Mouse (Mus musculus) embryonic facial prominence, embryonic 11.5 days (tissue): ENCODE measurements at regions not wholly inside any gene's neighbourhood (a gene's known extent, or its start where the extent isn't known, plus 50 kb on each side); places are given as distances from the start of the nearest gene placed in this dataset.

ENCODE experiments used
- ATAC-seq: fragments of 200-750 bp; cut with Nextera tagmentation; replicated peaks from 2 replicates; pipeline ENCODE4 v1.8.0; 2017; ENCODE audit warnings: low read depth; ENCODE audit not compliant: insufficient number of reproducible peaks, low FRiP score, low TSS enrichment
- DNase-seq: peaks from one replicate; pipeline ENCODE4 v3.0.0-alpha.2; 2015; ENCODE audit warnings: low spot score
- H3K27ac ChIP-seq: fragments of 300-500 bp; sonication (generic); replicated peaks from 2 replicates; pipeline ENCODE4 v1.5.1; 2014; ENCODE audit warnings: mild to moderate bottlenecking, low read depth, low read length, control low read depth
- H3K27me3 ChIP-seq: fragments of 300-500 bp; sonication (generic); 2 replicates; pipeline ENCODE4 v1.6.1; 2014; ENCODE audit warnings: mild to moderate bottlenecking, low read length, moderate library complexity, mixed read lengths; ENCODE audit not compliant: control insufficient read depth, insufficient read depth
- H3K36me3 ChIP-seq: fragments of 300-500 bp; sonication (generic); replicated peaks from 2 replicates; pipeline ENCODE4 v1.6.1; 2014; ENCODE audit warnings: low read depth, mild to moderate bottlenecking, low read length, moderate library complexity, mixed read lengths; ENCODE audit not compliant: control insufficient read depth, insufficient read depth
- H3K4me1 ChIP-seq: fragments of 300-500 bp; sonication (generic); 2 replicates; pipeline ENCODE4 v1.6.1; 2014; ENCODE audit warnings: low read length, mixed read lengths; ENCODE audit not compliant: control insufficient read depth, insufficient read depth
- H3K4me2 ChIP-seq: fragments of 300-500 bp; sonication (generic); 2 replicates; pipeline ENCODE4 v1.6.1; 2014; ENCODE audit warnings: low read depth, mild to moderate bottlenecking, control low read depth, low read length, moderate library complexity
- H3K4me3 ChIP-seq: fragments of 300-500 bp; sonication (generic); 2 replicates; pipeline ENCODE4 v1.5.1; 2014; ENCODE audit warnings: low read depth, low read length, control low read depth
- H3K9ac ChIP-seq: fragments of 300-500 bp; sonication (generic); replicated peaks from 2 replicates; pipeline ENCODE4 v1.6.1; 2014; ENCODE audit warnings: mild to moderate bottlenecking, control low read depth, low read length
- H3K9me3 ChIP-seq: fragments of 300-500 bp; sonication (generic); replicated peaks from 2 replicates; pipeline ENCODE4 v1.6.1; 2016; ENCODE audit warnings: mild to moderate bottlenecking, low read length, inconsistent platforms, mixed read lengths; ENCODE audit not compliant: control insufficient read depth
- WGBS: fragments of 180-500 bp; shearing (Covaris S2); extraction: QIAGEN DNeasy Blood & Tissue Kit; methylation state at CpG from one replicate; pipeline ENCODE4 v1.1.7; 2014; 5-methylcytosine and 5-hydroxymethylcytosine counted together

DNA sequence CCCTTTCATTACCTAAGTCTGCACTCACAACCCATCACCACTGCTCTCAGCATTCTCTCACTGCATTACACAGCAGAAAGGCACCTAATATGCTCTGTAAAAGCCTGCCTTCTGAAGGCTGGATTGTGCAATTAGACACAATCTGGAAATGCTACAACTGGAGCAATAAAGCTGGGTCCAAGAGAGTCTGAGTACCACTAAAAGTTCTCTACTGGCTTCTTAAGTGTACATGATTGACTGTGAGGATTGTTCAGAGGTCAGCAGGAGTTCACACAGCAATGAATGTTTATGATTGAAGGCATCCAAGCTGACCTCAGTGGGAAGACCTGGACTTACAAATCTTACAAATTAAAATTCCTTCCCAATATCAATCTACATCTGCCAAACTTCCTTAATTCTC, 395.8 kb upstream of the Slc5a7 start:
- no peaks in the 10 kb centered on the region for H3K27me3 ChIP-seq
- H3K36me3 ChIP-seq, result no peaks in the 10 kb centered on the region
- H3K4me1 ChIP-seq, result no peaks in the 10 kb centered on the region
- H3K4me2 ChIP-seq, result no peak overlapping the region
- no peak overlapping the region for H3K27ac ChIP-seq
- no peak overlapping the region for H3K4me3 ChIP-seq
- no peak overlapping the region for H3K9ac ChIP-seq
- H3K9me3 ChIP-seq, result no peaks in the 10 kb centered on the region
- DNase-seq (no peak), ATAC-seq (no peak)

- Histone ChIP-seq H3K4me1 (no peaks in the 10 kb centered on the region), H3K27me3 (no peaks in the 10 kb centered on the region), H3K4me2 (no peak overlapping the region), H3K36me3 (no peaks in the 10 kb centered on the region), H3K9ac (no peak overlapping the region), H3K27ac (no peak overlapping the region), H3K9me3 (no peaks in the 10 kb centered on the region), H3K4me3 (no peak overlapping the region)
- DNase-seq (no peak), ATAC-seq (no peak)
- WGBS, result 68% methylated on average over 2 of the region's 2 CpGs
These were observed 386.6 kb upstream of the Slc5a7 start for GRCm38 (mm10) chr17:54685143-54686040.

DNA sequence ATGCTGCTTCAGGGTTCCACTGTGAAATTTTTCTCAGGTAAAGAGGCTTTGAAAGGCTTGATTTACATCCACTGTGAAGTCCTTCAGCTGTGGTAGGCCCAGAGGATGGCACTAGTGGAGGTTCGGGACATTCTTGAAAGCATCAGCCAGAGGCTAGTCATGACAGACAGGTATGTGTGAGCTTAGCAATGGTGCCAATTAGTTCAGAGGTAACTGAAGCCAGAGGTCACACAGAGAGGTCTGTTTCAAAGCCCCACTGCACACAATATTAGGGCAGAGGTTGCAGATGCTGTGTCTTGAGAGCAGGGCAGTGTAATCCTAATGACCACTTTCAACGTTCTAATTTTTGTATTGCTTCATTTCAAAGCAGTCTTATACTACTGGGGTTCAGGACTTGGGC, 379.3 kb upstream of the Slc5a7 start:
- H3K27me3 ChIP-seq, result no peaks in the 10 kb centered on the region
- WGBS, result 40% methylated on average over 2 of the region's 2 CpGs
- H3K9ac ChIP-seq, result no peak overlapping the region
- H3K36me3 ChIP-seq, result no peaks in the 10 kb centered on the region
- no peak overlapping the region for H3K4me3 ChIP-seq
- ATAC-seq, result no peak
- H3K4me2 ChIP-seq, result no peak overlapping the region
- no peak for DNase-seq
- H3K27ac ChIP-seq, result no peak overlapping the region
- no peaks in the 10 kb centered on the region for H3K4me1 ChIP-seq
- no peaks in the 10 kb centered on the region for H3K9me3 ChIP-seq

DNA sequence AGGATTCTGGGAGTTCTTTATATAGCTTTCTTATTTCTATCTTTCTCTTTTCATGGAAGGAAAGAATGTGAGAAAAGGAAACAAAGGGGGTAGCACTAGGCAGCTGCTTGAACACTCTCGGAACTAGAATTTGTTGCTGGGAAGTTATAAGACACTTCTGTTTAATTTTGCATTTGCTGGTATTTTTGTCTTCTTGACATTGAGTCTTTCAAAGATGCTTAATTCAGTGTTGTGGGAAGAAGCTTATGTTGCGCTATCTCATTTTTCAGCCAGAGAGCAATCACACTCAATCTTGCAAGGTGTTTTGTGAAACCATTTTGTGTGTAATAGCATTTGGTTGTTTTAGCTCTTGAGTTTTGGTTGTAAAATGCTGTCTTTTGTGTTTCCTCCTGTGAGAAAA, 370.7 kb upstream of the Slc5a7 start:
- no peak for ATAC-seq
- Histone ChIP-seq H3K4me1 (no peaks in the 10 kb centered on the region), H3K9me3 (no peaks in the 10 kb centered on the region), H3K4me2 (no peak overlapping the region), H3K4me3 (no peak overlapping the region), H3K9ac (no peak overlapping the region), H3K27me3 (no peaks in the 10 kb centered on the region), H3K36me3 (no peaks in the 10 kb centered on the region), H3K27ac (no peak overlapping the region)
- no peak for DNase-seq
- 87% methylated on average over 2 of the region's 2 CpGs for WGBS

DNA sequence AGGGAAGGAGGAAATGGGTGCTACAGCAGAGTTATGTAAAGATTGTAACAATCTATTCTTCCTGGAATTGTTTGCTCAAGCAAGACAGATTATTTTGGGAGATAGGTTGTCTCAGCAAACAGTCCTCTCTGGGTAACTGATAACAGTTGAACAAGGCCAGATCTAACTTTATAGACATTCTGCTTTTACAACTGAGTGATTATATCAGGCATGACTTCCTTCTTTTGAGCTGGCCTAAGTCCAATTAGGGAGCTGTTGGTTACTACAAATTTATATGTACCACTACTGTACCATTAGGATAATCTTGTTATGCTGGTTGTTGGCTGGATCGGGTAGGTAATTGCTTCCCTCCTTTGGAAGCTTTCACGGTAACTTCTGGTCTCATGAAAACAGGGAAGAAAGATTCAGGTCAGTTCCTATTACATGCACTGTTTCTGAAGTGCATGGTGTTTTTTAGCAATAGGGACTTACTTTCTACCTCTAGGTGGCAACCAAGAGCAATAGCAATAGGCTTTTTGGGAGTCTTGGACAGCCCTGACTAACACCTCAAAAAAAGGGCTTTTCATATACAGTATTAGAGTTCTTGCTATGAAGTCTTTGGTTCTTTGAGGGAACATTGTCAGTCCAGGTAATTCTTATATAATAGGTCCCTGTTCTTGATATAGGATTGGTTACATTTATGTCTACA, 363.9 kb upstream of the Slc5a7 start:
- Histone ChIP-seq H3K27me3 (no peaks in the 10 kb centered on the region), H3K27ac (no peak overlapping the region), H3K36me3 (no peaks in the 10 kb centered on the region), H3K4me1 (no peaks in the 10 kb centered on the region), H3K9me3 (no peaks in the 10 kb centered on the region), H3K9ac (no peak overlapping the region), H3K4me3 (no peak overlapping the region), H3K4me2 (no peak overlapping the region)
- ATAC-seq (no peak), DNase-seq (peak; percentile 50)
- 48% methylated on average over 2 of the region's 2 CpGs for WGBS

- H3K4me1 ChIP-seq, result no peaks in the 10 kb centered on the region
These were observed 357.7 kb upstream of the Slc5a7 start for GRCm38 (mm10) chr17:54656553-54656952.

More at GRCm38 (mm10) chr17:54656553-54656952, 357.7 kb upstream of the Slc5a7 start:
- Histone ChIP-seq H3K27ac (no peak overlapping the region), H3K27me3 (no peaks in the 10 kb centered on the region), H3K4me2 (no peak overlapping the region), H3K9me3 (no peaks in the 10 kb centered on the region), H3K4me3 (no peak overlapping the region), H3K36me3 (no peaks in the 10 kb centered on the region), H3K9ac (no peak overlapping the region)
- DNase-seq, result no peak
- no peak for ATAC-seq
